Mouse (Mus musculus): ENCODE data around the gene Neil3. TPM values are rescaled to one million over a fixed set of nuclear protein-coding genes. Genes with fewer than 3 reads are reported as not detected.

Neil3 gene
- 7.1 and 8.0 TPM in 2 replicates for polyA plus RNA-seq (2015; fragmentation: Nextera tagmentation; extraction: Ambion mirVana)

DNA sequence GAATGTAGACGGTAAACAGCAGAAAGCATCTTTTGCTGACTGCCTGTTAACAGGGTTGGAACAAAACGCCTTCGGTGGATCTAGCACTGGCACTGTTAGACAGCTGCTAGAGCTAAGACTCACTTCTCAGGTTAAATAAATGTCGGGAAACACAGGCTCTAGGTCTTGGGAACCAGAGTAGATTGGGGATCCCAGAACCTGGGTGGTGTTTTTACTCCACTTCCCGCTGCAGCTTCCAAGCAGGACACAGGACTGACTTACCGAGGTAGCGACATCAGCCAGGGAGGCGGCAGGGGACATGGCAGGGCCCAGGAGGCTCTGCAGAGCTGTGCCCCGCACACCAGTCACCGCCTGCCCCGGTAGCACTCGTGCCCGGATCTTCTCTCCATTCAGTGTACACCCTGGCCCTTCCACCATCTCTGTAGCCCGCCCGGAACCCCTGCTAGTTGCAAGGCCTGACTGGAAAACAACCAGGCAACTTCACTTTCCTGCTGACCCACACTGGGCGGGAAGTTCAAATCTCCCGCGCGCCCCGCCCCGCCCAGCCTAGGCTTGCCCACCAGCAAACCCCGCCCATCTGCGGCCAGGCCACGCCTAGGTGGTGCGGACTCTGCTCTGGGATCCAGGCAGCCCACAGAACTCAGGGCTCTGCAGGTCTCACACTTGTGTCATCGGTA lies at the start of gene Neil3:
Neil3 (minus strand) TSS at position 571 of the 677 bp plus-strand sequence.
- peak; percentile 92 for DNase-seq (ENCODE audit: low spot score)
- ATAC-seq (ENCODE audit: low FRiP score, low TSS enrichment), result peak; percentile 100
- H3K9ac ChIP-seq (ENCODE audit: low read length), result peak within 1 kb of the TSS; percentile 51
- H3K4me1 ChIP-seq (replicated peaks; ENCODE audit: control insufficient read depth, insufficient read depth), result 0 out of 2 replicates have a peak, but pooled peaks cover 2% of the 10 kb centered on the region
- peak within 1 kb of the TSS; percentile 59 for H3K4me3 ChIP-seq (ENCODE audit: low read depth, low read length)
- no peaks in the 10 kb centered on the region for H3K36me3 ChIP-seq (ENCODE audit: control insufficient read depth, insufficient read depth, low read length)
- no peaks in the 10 kb centered on the region for H3K9me3 ChIP-seq (ENCODE audit: control insufficient read depth, low read length)
- H3K4me2 ChIP-seq (replicated peaks; ENCODE audit: low read depth), result peak within 1 kb of the TSS; percentile 93
- no peak within 1 kb of the TSS; the same call in 1 of the 2 replicates for H3K27ac ChIP-seq (replicated peaks)
- WGBS, result under 1% methylated on average over 26 of the region's 26 CpGs
- no peaks in the 10 kb centered on the region for H3K27me3 ChIP-seq (ENCODE audit: control insufficient read depth, insufficient read depth, low read length)
- TF ChIP-seq CTCF (IDR thresholded peaks at IDR 0.05; ENCODE audit: low read depth), result no peak

DNA sequence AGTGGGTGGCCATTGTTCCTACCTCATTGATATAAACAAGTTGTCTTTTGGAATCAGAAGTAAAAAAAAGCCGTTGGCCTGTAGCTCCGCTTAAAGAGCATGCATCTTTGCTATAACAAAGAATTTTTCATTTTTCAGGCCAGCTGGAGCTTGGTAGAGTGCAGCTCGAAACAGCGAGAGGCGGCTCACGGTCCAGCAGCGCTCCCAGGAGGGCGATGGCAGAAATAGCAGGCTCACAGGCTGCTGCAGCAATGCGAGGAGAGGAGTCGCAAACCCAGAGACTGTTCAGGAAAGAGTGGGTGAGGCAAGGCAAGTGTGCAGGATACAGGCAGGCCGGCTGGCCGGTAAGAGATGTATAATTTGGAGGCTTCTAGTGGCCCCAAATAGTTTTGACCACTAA lies 42.0 kb upstream of the Neil3 start:
- Histone ChIP-seq H3K27me3 (ENCODE audit: control insufficient read depth, insufficient read depth, low read length) (no peaks in the 10 kb centered on the region), H3K4me3 (ENCODE audit: low read depth, low read length) (no peak overlapping the region), H3K36me3 (ENCODE audit: control insufficient read depth, insufficient read depth, low read length) (no peaks in the 10 kb centered on the region), H3K9me3 (ENCODE audit: control insufficient read depth, low read length) (no peaks in the 10 kb centered on the region), H3K9ac (ENCODE audit: low read length) (no peak overlapping the region), H3K4me1 (replicated peaks; ENCODE audit: control insufficient read depth, insufficient read depth) (no peaks in the 10 kb centered on the region), H3K4me2 (replicated peaks; ENCODE audit: low read depth) (no peak overlapping the region), H3K27ac (replicated peaks) (no peak overlapping the region)
- 14% methylated on average over 12 of the region's 12 CpGs for WGBS
- TF ChIP-seq EP300 (optimal IDR thresholded peaks at IDR 0.05), result no peak
- peak; percentile 87 for TF ChIP-seq CTCF (IDR thresholded peaks at IDR 0.05; ENCODE audit: low read depth)
- ATAC-seq (ENCODE audit: low FRiP score, low TSS enrichment), result no peak
- DNase-seq (ENCODE audit: low spot score), result peak; percentile 35

DNA sequence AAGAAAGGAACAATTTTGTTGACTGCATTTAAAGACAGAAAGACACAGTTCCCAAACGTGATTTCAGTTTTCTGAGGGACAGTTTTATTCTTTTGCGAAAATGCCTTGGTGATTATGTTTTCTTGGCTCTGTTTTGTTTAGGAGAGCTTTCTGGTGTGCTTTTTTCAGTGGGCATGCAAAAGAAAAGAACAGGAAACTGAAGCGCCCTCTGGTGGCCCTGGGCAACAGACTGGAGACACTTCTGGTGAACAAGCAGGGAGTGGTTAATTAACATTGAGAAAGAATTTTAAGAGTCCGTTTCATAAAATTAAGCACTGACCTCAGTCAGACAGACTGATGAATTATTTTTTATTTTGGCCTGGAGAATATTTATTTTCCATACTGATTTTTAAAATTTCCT lies 25.1 kb upstream of the Neil3 start:
- Histone ChIP-seq H3K4me2 (replicated peaks; ENCODE audit: low read depth) (no peak overlapping the region), H3K27ac (replicated peaks) (no peak overlapping the region), H3K4me1 (replicated peaks; ENCODE audit: control insufficient read depth, insufficient read depth) (no peaks in the 10 kb centered on the region), H3K4me3 (ENCODE audit: low read depth, low read length) (no peak overlapping the region), H3K36me3 (ENCODE audit: control insufficient read depth, insufficient read depth, low read length) (no peaks in the 10 kb centered on the region), H3K9me3 (ENCODE audit: control insufficient read depth, low read length) (no peaks in the 10 kb centered on the region), H3K9ac (ENCODE audit: low read length) (no peak overlapping the region), H3K27me3 (ENCODE audit: control insufficient read depth, insufficient read depth, low read length) (no peaks in the 10 kb centered on the region)
- DNase-seq (ENCODE audit: low spot score), result peak; percentile 73
- no peak for ATAC-seq (ENCODE audit: low FRiP score, low TSS enrichment)
- TF ChIP-seq CTCF (IDR thresholded peaks at IDR 0.05; ENCODE audit: low read depth) (peak; percentile 74), EP300 (optimal IDR thresholded peaks at IDR 0.05) (no peak)
- 37% methylated on average over 4 of the region's 4 CpGs for WGBS

DNA sequence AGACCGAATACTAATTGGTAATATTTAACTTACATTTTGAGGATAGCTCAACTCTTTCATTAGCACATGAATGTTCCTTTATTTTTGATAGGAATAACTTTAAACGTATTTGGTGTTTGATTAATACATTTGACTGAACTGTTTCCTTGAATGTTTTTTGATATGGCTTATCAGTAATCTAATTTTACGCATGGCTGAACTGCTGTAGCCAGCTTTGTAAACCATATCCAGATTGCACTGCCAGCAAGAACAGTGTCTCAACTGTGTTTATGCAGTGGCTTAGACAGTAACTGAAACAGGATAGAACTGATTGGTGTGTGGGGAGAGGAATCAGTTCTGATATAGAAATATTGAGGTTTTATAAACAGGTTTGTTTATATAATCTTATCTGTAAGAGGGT lies 22.6 kb upstream of the Neil3 start:
- Histone ChIP-seq H3K27ac (replicated peaks) (no peak overlapping the region), H3K27me3 (ENCODE audit: control insufficient read depth, insufficient read depth, low read length) (no peaks in the 10 kb centered on the region), H3K36me3 (ENCODE audit: control insufficient read depth, insufficient read depth, low read length) (no peaks in the 10 kb centered on the region), H3K4me1 (replicated peaks; ENCODE audit: control insufficient read depth, insufficient read depth) (no peaks in the 10 kb centered on the region), H3K4me2 (replicated peaks; ENCODE audit: low read depth) (no peak overlapping the region), H3K4me3 (ENCODE audit: low read depth, low read length) (no peak overlapping the region), H3K9me3 (ENCODE audit: control insufficient read depth, low read length) (no peaks in the 10 kb centered on the region), H3K9ac (ENCODE audit: low read length) (no peak overlapping the region)
- DNase-seq (ENCODE audit: low spot score) (no peak), ATAC-seq (ENCODE audit: low FRiP score, low TSS enrichment) (no peak)
- 54% methylated on average over 3 of the region's 3 CpGs for WGBS
- no peak for TF ChIP-seq EP300 (optimal IDR thresholded peaks at IDR 0.05)
- TF ChIP-seq CTCF (IDR thresholded peaks at IDR 0.05; ENCODE audit: low read depth), result no peak

DNA sequence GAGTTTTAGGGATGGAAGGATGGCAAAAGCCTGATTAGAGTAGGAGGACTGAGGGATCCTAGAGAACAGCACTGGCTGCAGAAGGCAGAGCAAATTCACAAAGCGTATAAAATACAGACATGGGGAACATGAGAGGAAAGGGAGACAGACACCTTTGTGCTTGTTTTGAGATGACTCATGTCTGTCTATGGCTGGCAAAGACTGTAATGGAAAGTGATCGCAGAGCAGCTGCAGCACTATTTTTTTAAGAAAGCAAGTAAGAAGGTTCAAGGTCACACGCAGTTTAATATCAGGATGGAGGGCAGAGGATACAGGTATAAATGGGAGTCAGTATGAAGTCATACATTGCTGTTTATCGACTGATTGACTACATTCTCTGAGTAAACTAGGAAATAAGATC lies 8.2 kb downstream of the Neil3 start:
- no peak for DNase-seq (ENCODE audit: low spot score)
- H3K9me3 ChIP-seq (ENCODE audit: control insufficient read depth, low read length), result 0 out of 2 replicates have a peak, but pooled peaks cover 7% of the 10 kb centered on the region
- H3K9ac ChIP-seq (ENCODE audit: low read length), result no peak overlapping the region
- H3K27ac ChIP-seq (replicated peaks), result no peak overlapping the region
- H3K4me3 ChIP-seq (ENCODE audit: low read depth, low read length), result no peak overlapping the region
- H3K27me3 ChIP-seq (ENCODE audit: control insufficient read depth, insufficient read depth, low read length), result no peaks in the 10 kb centered on the region
- no peak for TF ChIP-seq EP300 (optimal IDR thresholded peaks at IDR 0.05)
- no peak for TF ChIP-seq CTCF (IDR thresholded peaks at IDR 0.05; ENCODE audit: low read depth)
- no peak overlapping the region for H3K4me2 ChIP-seq (replicated peaks; ENCODE audit: low read depth)
- WGBS, result 84% methylated on average over 4 of the region's 4 CpGs
- H3K4me1 ChIP-seq (replicated peaks; ENCODE audit: control insufficient read depth, insufficient read depth), result no peaks in the 10 kb centered on the region
- no peaks in the 10 kb centered on the region for H3K36me3 ChIP-seq (ENCODE audit: control insufficient read depth, insufficient read depth, low read length)
- no peak for ATAC-seq (ENCODE audit: low FRiP score, low TSS enrichment)

DNA sequence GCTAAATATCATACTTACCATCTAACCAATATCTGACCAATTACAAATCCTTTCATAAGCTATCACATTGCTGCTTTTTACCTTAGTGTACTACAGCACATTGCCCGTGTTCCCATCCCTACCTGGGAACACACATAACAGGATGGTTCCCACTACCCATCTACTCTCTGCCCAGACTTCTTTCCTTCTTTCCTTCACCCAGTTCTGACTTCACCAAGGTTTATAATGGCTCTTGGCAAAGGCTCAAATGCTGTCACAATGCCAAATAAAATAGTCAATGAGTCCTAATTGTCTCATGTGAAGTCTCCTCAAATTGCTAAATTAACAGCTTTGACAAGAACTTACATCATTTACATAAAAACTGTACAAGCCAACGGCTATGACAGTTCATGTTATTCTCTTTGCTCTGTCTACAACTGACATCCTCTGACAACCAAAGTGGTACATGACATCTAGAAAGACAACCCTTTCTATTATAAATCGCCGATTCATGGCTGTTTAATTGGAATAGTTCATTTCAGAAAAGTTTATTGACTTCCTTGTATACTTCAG lies 9.9 kb downstream of the Neil3 start:
- no peak overlapping the region for H3K4me3 ChIP-seq (ENCODE audit: low read depth, low read length)
- no peak overlapping the region for H3K9ac ChIP-seq (ENCODE audit: low read length)
- ATAC-seq (ENCODE audit: low FRiP score, low TSS enrichment) (no peak), DNase-seq (ENCODE audit: low spot score) (no peak)
- H3K4me2 ChIP-seq (replicated peaks; ENCODE audit: low read depth), result no peak overlapping the region
- no peaks in the 10 kb centered on the region for H3K36me3 ChIP-seq (ENCODE audit: control insufficient read depth, insufficient read depth, low read length)
- 0 out of 2 replicates have a peak, but pooled peaks cover 7% of the 10 kb centered on the region for H3K9me3 ChIP-seq (ENCODE audit: control insufficient read depth, low read length)
- no peaks in the 10 kb centered on the region for H3K4me1 ChIP-seq (replicated peaks; ENCODE audit: control insufficient read depth, insufficient read depth)
- no peaks in the 10 kb centered on the region for H3K27me3 ChIP-seq (ENCODE audit: control insufficient read depth, insufficient read depth, low read length)
- 93% methylated on average over 4 of the region's 4 CpGs for WGBS
- no peak overlapping the region for H3K27ac ChIP-seq (replicated peaks)
- TF ChIP-seq CTCF (IDR thresholded peaks at IDR 0.05; ENCODE audit: low read depth), result no peak
- no peak for TF ChIP-seq EP300 (optimal IDR thresholded peaks at IDR 0.05)
